Mouse (Mus musculus): ENCODE measurements around the gene Plekhf1. TPM values are rescaled to one million over a fixed set of nuclear protein-coding genes. Genes with fewer than 3 reads are reported as not detected.

Gene Plekhf1
- polyA plus RNA-seq, 1 experiment, result 10.6 TPM

DNA sequence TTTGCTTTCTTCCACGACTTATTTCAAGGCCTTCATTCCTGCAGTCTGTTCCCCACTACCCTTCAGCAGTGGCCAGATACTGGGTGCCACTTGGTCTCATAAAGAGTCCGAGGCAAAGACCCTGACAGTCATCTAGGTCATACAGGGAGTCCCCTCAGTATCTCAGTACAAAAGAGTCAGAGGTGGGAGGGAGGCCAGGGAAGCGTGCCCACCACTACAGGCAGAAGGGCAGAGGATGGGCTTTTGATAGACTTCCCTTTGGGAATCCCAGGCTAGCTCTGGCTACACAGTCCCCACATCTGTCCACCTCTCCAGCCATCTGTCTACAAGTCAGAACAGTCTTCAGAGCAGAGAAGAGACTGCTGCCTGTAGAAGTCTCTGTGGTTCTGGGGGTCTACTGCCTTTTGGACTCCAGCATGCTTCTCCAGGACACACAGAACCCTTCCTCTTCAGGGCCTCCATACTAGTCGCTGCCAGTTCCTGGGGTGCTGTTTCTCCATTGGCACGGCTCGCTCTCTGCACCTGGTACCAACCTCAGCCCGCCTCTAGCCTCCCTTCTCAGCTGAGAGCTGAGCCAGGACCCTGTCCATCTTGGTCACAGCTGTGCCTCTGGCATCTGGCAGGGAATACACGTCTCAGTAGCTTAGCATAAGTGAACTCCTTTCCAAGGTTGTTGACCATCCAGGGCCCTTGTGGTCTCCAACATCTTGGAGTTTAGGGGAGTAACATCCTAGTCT is 9.0 kb downstream of the Plekhf1 start:
- Histone ChIP-seq H3K27me3 (ENCODE audit: control insufficient read depth, insufficient read depth, insufficient read length) (no peaks in the 10 kb centered on the region), H3K79me3 (ENCODE audit: low read depth) (peaks cover 3% of the 10 kb centered on the region), H3K36me3 (ENCODE audit: control insufficient read depth, insufficient read depth) (peaks cover 8% of the 10 kb centered on the region), H3K79me2 (ENCODE audit: control insufficient read depth, insufficient read depth) (peaks cover 16% of the 10 kb centered on the region), H3K4me3 (ENCODE audit: insufficient read depth, poor library complexity, severe bottlenecking) (no peak overlapping the region), H3ac (ENCODE audit: control insufficient read depth, insufficient read length, low read depth) (no peak overlapping the region)
- TF ChIP-seq FOSL1 (IDR thresholded peaks at IDR 0.05; ENCODE audit: insufficient read depth, low read length, poor library complexity, severe bottlenecking), result no peak
- no peak for TF ChIP-seq CTCF (IDR thresholded peaks at IDR 0.05; ENCODE audit: control insufficient read depth, insufficient read depth, insufficient read length)
- TF ChIP-seq USF1 (IDR thresholded peaks at IDR 0.05; ENCODE audit: low read depth), result no peak
- TF ChIP-seq MYOG (IDR thresholded peaks at IDR 0.05; ENCODE audit: control insufficient read depth, extremely low read depth, insufficient read length), result no peak
- TF ChIP-seq MYOD1 (IDR thresholded peaks at IDR 0.05; ENCODE audit: control insufficient read depth, insufficient read length, low read depth), result no peak
- no peak for TF ChIP-seq MAX (IDR thresholded peaks at IDR 0.05)
- no peak for TF ChIP-seq CEBPB (IDR thresholded peaks at IDR 0.05; ENCODE audit: low read depth)

DNA sequence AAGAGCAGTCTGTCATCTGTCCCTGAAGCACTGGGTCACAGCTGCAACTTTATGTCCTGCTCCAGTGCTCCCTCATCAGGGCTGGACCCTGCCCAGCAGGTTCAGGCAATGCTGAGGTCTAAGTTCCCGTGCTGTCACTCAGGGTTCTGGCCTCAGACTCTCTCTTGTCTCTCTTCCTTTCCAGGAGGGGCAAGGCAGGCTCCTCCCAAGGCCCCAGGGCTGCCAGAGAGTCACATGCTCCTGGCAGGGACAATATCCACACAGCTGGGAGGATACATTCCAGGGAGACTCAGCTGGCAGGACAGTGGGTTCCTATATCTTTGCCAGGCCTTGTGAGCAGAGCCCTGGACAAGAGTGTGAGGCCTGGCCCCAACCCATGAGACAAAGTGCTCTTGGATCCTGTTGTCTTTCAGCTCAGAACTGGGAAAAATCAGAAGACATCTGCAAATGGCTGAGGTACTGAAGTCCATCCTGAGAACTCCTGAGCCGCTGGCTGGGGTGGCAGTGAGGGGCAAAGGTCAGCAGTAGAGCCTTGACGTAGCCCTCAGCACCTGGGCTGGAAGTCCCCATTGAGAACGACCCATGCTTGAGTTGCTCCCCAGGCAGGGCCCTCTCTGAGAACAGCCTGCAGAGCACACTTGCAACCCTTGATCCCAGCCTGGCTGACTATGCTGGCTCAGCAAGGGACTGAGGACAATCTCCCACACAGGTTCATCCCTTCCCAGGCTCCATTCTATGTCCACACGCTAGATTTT is 10.2 kb downstream of the Plekhf1 start:
- Histone ChIP-seq H3K27me3 (ENCODE audit: control insufficient read depth, insufficient read depth, insufficient read length) (no peaks in the 10 kb centered on the region), H3K4me3 (ENCODE audit: insufficient read depth, poor library complexity, severe bottlenecking) (no peak overlapping the region), H3ac (ENCODE audit: control insufficient read depth, insufficient read length, low read depth) (no peak overlapping the region), H3K79me3 (ENCODE audit: low read depth) (no peaks in the 10 kb centered on the region), H3K36me3 (ENCODE audit: control insufficient read depth, insufficient read depth) (peaks cover 8% of the 10 kb centered on the region), H3K79me2 (ENCODE audit: control insufficient read depth, insufficient read depth) (peaks cover 4% of the 10 kb centered on the region)
- TF ChIP-seq MAX (IDR thresholded peaks at IDR 0.05), result no peak
- no peak for TF ChIP-seq CTCF (IDR thresholded peaks at IDR 0.05; ENCODE audit: control insufficient read depth, insufficient read depth, insufficient read length)
- no peak for TF ChIP-seq MYOD1 (IDR thresholded peaks at IDR 0.05; ENCODE audit: control insufficient read depth, insufficient read length, low read depth)
- no peak for TF ChIP-seq MYOG (IDR thresholded peaks at IDR 0.05; ENCODE audit: control insufficient read depth, extremely low read depth, insufficient read length)
- no peak for TF ChIP-seq FOSL1 (IDR thresholded peaks at IDR 0.05; ENCODE audit: insufficient read depth, low read length, poor library complexity, severe bottlenecking)
- TF ChIP-seq USF1 (IDR thresholded peaks at IDR 0.05; ENCODE audit: low read depth), result no peak

DNA sequence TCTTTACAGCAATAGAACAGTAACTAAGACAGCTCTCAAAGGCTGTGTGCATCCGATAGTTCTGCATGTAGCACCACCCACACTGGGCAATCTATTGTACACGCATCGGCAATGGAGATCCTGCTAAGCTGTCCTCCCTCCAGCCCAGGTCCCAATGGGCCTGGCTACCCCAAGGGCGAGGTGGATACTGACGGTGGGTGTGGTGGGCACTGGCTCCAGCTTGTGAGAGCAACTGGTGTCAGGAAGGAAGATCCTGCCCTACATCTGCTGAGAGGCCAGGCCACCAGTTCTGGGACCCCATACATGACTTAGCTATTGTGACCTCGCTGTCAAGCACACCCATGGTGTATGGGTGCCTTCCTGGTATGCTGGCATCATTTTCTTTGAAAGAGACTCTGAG is 12.1 kb downstream of the Plekhf1 start:
- no peak overlapping the region for H3ac ChIP-seq (ENCODE audit: control insufficient read depth, insufficient read length, low read depth)
- H3K36me3 ChIP-seq (ENCODE audit: control insufficient read depth, insufficient read depth), result peaks cover 8% of the 10 kb centered on the region
- no peaks in the 10 kb centered on the region for H3K79me2 ChIP-seq (ENCODE audit: control insufficient read depth, insufficient read depth)
- H3K79me3 ChIP-seq (ENCODE audit: low read depth), result no peaks in the 10 kb centered on the region
- H3K4me3 ChIP-seq (ENCODE audit: insufficient read depth, poor library complexity, severe bottlenecking), result no peak overlapping the region
- no peaks in the 10 kb centered on the region for H3K27me3 ChIP-seq (ENCODE audit: control insufficient read depth, insufficient read depth, insufficient read length)
- TF ChIP-seq MYOG (IDR thresholded peaks at IDR 0.05; ENCODE audit: control insufficient read depth, extremely low read depth, insufficient read length) (no peak), CEBPB (IDR thresholded peaks at IDR 0.05; ENCODE audit: low read depth) (no peak), MYOD1 (IDR thresholded peaks at IDR 0.05; ENCODE audit: control insufficient read depth, insufficient read length, low read depth) (no peak), FOSL1 (IDR thresholded peaks at IDR 0.05; ENCODE audit: insufficient read depth, low read length, poor library complexity, severe bottlenecking) (no peak), MAX (IDR thresholded peaks at IDR 0.05) (no peak), USF1 (IDR thresholded peaks at IDR 0.05; ENCODE audit: low read depth) (no peak), CTCF (IDR thresholded peaks at IDR 0.05; ENCODE audit: control insufficient read depth, insufficient read depth, insufficient read length) (no peak)

DNA sequence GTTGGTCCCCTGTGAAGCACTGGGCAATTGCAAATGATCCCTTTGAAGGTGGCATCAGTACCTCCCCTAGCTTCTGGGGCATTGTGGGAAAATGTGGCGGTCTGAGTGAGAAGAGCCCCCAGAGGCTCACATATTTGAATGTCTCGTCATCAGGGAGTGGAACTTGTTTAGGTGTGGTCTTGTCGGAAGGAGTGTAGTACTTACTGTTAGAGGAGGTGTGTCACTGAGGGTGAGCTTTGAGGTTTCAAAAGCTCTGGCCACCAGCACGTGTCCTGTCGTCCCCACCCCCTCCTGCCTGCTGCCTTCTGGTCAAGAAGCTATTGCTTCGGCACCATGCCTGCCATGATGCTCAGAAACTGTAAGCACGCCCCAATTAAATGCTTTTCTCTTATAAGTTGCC is 12.5 kb downstream of the Plekhf1 start:
- H3K36me3 ChIP-seq (ENCODE audit: control insufficient read depth, insufficient read depth), result peaks cover 5% of the 10 kb centered on the region
- no peaks in the 10 kb centered on the region for H3K79me3 ChIP-seq (ENCODE audit: low read depth)
- TF ChIP-seq MAX (IDR thresholded peaks at IDR 0.05), result no peak
- no peak for TF ChIP-seq FOSL1 (IDR thresholded peaks at IDR 0.05; ENCODE audit: insufficient read depth, low read length, poor library complexity, severe bottlenecking)
- TF ChIP-seq CEBPB (IDR thresholded peaks at IDR 0.05; ENCODE audit: low read depth), result no peak
- TF ChIP-seq CTCF (IDR thresholded peaks at IDR 0.05; ENCODE audit: control insufficient read depth, insufficient read depth, insufficient read length), result no peak
- TF ChIP-seq MYOD1 (IDR thresholded peaks at IDR 0.05; ENCODE audit: control insufficient read depth, insufficient read length, low read depth), result no peak
- no peak overlapping the region for H3K4me3 ChIP-seq (ENCODE audit: insufficient read depth, poor library complexity, severe bottlenecking)
- no peak overlapping the region for H3ac ChIP-seq (ENCODE audit: control insufficient read depth, insufficient read length, low read depth)
- no peaks in the 10 kb centered on the region for H3K27me3 ChIP-seq (ENCODE audit: control insufficient read depth, insufficient read depth, insufficient read length)
- H3K79me2 ChIP-seq (ENCODE audit: control insufficient read depth, insufficient read depth), result no peaks in the 10 kb centered on the region

DNA sequence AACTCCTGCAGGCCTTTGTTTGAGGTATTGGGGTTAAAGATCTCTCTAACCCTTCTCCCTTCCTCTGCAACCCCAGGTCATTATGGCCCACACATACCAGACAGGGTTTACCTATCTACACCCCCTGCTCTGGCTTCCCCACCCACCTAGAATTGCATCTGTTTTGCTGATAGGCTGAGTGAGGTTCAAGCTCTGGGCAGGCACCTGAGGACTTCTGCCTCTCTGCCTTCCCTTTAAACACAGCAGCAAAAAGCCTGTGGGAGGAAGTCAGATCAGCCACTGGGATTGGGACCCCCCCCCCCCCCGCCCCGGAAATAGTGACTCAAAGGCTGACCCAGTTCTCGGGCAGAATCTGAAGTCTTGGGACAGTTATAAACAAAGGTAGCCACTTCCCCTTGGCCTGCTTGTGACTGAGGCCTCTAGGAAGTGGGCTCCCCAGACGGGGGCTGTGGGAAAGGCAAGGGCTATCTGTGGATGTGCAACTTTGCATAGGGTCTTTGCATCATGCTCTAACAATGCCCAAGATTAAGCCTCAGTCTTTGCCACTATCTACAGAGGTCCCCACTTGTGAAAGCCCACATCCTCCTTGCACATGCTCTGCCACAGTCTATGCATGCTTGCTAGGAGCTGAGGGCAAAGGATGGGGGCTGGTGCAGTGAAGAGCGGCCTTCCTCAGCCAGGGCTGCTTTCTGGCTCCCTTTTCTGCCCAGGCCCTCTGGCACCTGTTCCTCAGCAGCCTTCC is 13.2 kb downstream of the Plekhf1 start:
- Histone ChIP-seq H3K79me3 (ENCODE audit: low read depth) (no peaks in the 10 kb centered on the region), H3K4me3 (ENCODE audit: insufficient read depth, poor library complexity, severe bottlenecking) (no peak overlapping the region), H3K27me3 (ENCODE audit: control insufficient read depth, insufficient read depth, insufficient read length) (no peaks in the 10 kb centered on the region), H3ac (ENCODE audit: control insufficient read depth, insufficient read length, low read depth) (no peak overlapping the region), H3K36me3 (ENCODE audit: control insufficient read depth, insufficient read depth) (no peaks in the 10 kb centered on the region), H3K79me2 (ENCODE audit: control insufficient read depth, insufficient read depth) (no peaks in the 10 kb centered on the region)
- TF ChIP-seq MAX (IDR thresholded peaks at IDR 0.05) (no peak), MYOD1 (IDR thresholded peaks at IDR 0.05; ENCODE audit: control insufficient read depth, insufficient read length, low read depth) (no peak), CEBPB (IDR thresholded peaks at IDR 0.05; ENCODE audit: low read depth) (no peak), CTCF (IDR thresholded peaks at IDR 0.05; ENCODE audit: control insufficient read depth, insufficient read depth, insufficient read length) (no peak), USF1 (IDR thresholded peaks at IDR 0.05; ENCODE audit: low read depth) (no peak), FOSL1 (IDR thresholded peaks at IDR 0.05; ENCODE audit: insufficient read depth, low read length, poor library complexity, severe bottlenecking) (no peak), MYOG (IDR thresholded peaks at IDR 0.05; ENCODE audit: control insufficient read depth, extremely low read depth, insufficient read length) (no peak)
